Mouse (Mus musculus) olfactory bulb, adult 2 months (tissue): Measurements from ENCODE around the gene Fsip1.

Source experiments
- CTCF ChIP-seq: fragments of 200-500 bp; IDR thresholded peaks from 2 replicates; pipeline ENCODE4 v1.5.1; 2012; ENCODE audit warnings: low read depth, mild to moderate bottlenecking, low read length, moderate library complexity; ENCODE audit not compliant: insufficient read depth
- POLR2A ChIP-seq: fragments of 200-500 bp; IDR thresholded peaks from 2 replicates; pipeline ENCODE4 v1.6.1; 2012; ENCODE audit warnings: mild to moderate bottlenecking, low read depth, low read length, moderate library complexity; ENCODE audit not compliant: insufficient read depth

DNA sequence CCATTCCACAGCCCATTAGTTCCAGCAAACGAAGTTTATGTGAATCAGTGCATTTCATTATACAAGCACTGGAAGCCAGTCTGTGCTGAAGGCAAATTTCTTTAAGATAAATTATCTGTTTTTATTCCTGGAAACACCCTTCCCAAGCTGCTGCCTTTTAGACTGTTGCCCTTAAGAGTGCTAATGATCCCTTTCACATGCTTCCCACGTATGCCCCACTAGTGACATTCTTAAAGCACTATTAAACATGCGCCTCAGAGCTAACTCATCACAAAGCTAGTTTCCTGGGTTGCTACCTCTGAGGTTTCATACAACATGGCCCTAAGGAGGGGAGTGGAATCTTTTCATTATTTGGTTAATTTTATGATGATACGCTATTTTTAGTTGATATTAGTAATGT is 41.8 kb upstream of the Fsip1 start:
- TF ChIP-seq CTCF (no peak), POLR2A (no peak)
